Mouse (Mus musculus) stomach, postnatal 0 days (tissue): Measurements from ENCODE around the gene Cd81. TPM values are rescaled to one million over a fixed set of nuclear protein-coding genes. Genes with fewer than 3 reads are reported as not detected.

Experiments
- ATAC-seq: fragments of 200-750 bp; cut with Nextera tagmentation; 2 replicates; pipeline ENCODE4 v1.8.0; 2017; ENCODE audit not compliant: low FRiP score, low TSS enrichment
- DNase-seq: peaks from one replicate; pipeline ENCODE4 v3.0.0-alpha.2; 2016; ENCODE audit warnings: low spot score
- H3K27ac ChIP-seq: fragments of 300-500 bp; sonication (generic); replicated peaks from 2 replicates; pipeline ENCODE4 v1.5.1; 2014; ENCODE audit warnings: mild to moderate bottlenecking, control low read depth
- H3K27me3 ChIP-seq: fragments of 300-500 bp; sonication (generic); 2 replicates; pipeline ENCODE4 v1.6.1; 2014; ENCODE audit warnings: low read length; ENCODE audit not compliant: control insufficient read depth, insufficient read depth
- H3K36me3 ChIP-seq: fragments of 300-500 bp; sonication (generic); 2 replicates; pipeline ENCODE4 v1.6.1; 2014; ENCODE audit warnings: low read length, mixed read lengths; ENCODE audit not compliant: control insufficient read depth, insufficient read depth
- H3K4me1 ChIP-seq: fragments of 300-500 bp; sonication (generic); replicated peaks from 2 replicates; pipeline ENCODE4 v1.6.1; 2014; ENCODE audit warnings: antibody characterized with exemption; ENCODE audit not compliant: control insufficient read depth, insufficient read depth
- H3K4me2 ChIP-seq: fragments of 300-500 bp; sonication (generic); replicated peaks from 2 replicates; pipeline ENCODE4 v1.6.1; 2014; ENCODE audit warnings: low read depth, mild to moderate bottlenecking, control low read depth, moderate library complexity
- H3K4me3 ChIP-seq: fragments of 300-500 bp; sonication (generic); 2 replicates; pipeline ENCODE4 v1.5.1; 2014; ENCODE audit warnings: low read depth, low read length, control low read depth
- H3K9ac ChIP-seq: fragments of 300-500 bp; sonication (generic); 2 replicates; pipeline ENCODE4 v1.6.1; 2014; ENCODE audit warnings: mild to moderate bottlenecking, low read length, control low read depth, mixed read lengths
- H3K9me3 ChIP-seq: fragments of 300-500 bp; sonication (generic); 2 replicates; pipeline ENCODE4 v1.6.1; 2016; ENCODE audit warnings: low read length; ENCODE audit not compliant: control insufficient read depth
- CTCF ChIP-seq: IDR thresholded peaks from 2 replicates; pipeline ENCODE4 v1.5.1; 2016; ENCODE audit warnings: antibody characterized with exemption, low read depth, mild to moderate bottlenecking, moderate library complexity
- EP300 ChIP-seq: optimal IDR thresholded peaks from 2 replicates; pipeline ENCODE3; 2016; ENCODE audit warnings: antibody characterized with exemption
- WGBS: fragments of 180-500 bp; shearing (Covaris S2); extraction: QIAGEN DNeasy Blood & Tissue Kit; methylation state at CpG from one replicate; pipeline ENCODE4 v1.1.7; 2014; 5-methylcytosine and 5-hydroxymethylcytosine counted together
- polyA plus RNA-seq: library from polyadenylated mRNA; unstranded; fragments of >200 nt; fragmentation: Nextera tagmentation; extraction: Ambion mirVana; gene quantifications from 2 replicates; pipeline ENCODE4 v1.2.1, GENCODE M21; 2015

The Cd81 gene
- polyA plus RNA-seq, 1 experiment from 2014 or later, result 381 TPM

DNA sequence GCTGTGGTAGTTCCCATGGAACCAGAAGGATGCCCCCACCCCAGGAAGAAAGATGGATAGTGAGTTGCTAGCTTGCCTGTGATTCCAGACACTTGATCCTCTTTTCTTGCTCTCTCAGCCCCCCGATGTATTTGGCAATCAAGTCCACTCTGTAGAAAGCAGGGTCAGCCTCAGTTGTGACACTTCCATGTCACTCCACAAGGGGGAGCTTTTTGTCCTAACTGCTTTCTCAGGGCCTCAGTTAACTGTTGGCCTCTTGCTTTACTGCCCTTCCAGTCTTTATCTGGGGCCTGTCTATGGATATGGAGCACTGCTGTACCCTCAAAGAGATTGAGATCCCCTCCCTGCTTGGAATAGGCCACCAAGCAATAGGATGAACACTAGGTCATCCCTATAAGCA lies 20.5 kb downstream of the Cd81 start:
- Histone ChIP-seq H3K27ac (no peak overlapping the region), H3K4me2 (no peak overlapping the region), H3K9ac (no peak overlapping the region), H3K9me3 (no peaks in the 10 kb centered on the region), H3K36me3 (peaks cover 3% of the 10 kb centered on the region; the same call in 1 of the 2 replicates), H3K4me1 (peaks cover 6% of the 10 kb centered on the region; the same call in 1 of the 2 replicates), H3K27me3 (no peaks in the 10 kb centered on the region), H3K4me3 (no peak overlapping the region)
- ATAC-seq, result no peak
- peak; percentile 56 for DNase-seq
- 67% methylated on average over 1 of the region's 1 CpGs for WGBS
- peak; percentile 83 for TF ChIP-seq CTCF
- TF ChIP-seq EP300, result no peak

DNA sequence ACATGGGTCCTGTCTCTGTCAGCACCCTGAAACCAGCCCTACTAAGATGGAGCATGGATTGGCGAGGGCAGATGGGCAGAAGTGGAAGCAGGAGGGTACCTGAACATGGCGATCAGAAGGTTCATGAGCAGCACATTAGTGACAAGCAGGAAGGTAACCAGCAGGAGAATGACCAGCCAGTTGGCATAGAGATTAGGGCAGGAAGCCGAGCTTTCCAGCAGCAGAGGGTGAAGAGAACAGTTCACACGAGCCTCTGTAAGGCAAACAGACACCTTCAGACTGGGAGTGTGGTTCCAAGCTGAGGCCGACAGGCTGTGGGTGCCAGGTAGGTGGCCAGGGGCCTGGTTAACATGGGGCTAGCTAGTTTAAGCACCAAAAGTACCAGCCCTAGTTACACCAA lies 22.9 kb downstream of the Cd81 start:
- no peaks in the 10 kb centered on the region for H3K27me3 ChIP-seq
- no peak overlapping the region for H3K27ac ChIP-seq
- no peak overlapping the region for H3K4me2 ChIP-seq
- H3K4me1 ChIP-seq, result peaks cover under 1% of the 10 kb centered on the region; the same call in 1 of the 2 replicates
- H3K9me3 ChIP-seq, result no peaks in the 10 kb centered on the region
- DNase-seq (no peak), ATAC-seq (no peak)
- no peak overlapping the region for H3K9ac ChIP-seq
- no peaks in the 10 kb centered on the region for H3K36me3 ChIP-seq
- TF ChIP-seq EP300, result no peak
- TF ChIP-seq CTCF, result no peak
- no peak overlapping the region for H3K4me3 ChIP-seq
- 73% methylated on average over 5 of the region's 5 CpGs for WGBS

DNA sequence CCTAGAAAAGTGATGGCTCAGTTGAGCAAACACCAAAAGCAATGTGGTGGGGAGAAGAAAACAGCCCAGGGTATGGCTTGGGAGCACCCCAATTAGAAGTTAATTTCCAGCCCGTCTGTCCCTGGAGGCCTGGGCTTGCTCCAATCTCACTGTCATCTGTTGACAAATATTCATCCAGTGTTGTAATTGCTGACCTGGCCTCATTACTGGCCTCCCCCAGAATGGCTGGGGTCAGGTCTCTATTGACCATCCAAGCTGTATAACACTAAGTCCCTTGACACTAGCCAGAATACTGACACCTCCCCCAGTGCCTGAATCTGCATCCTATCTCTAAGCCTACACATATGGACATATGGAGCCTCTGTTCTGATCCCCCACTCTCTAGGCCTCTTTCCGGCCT lies 24.8 kb downstream of the Cd81 start:
- 89% methylated on average over 2 of the region's 2 CpGs for WGBS
- H3K36me3 ChIP-seq, result no peaks in the 10 kb centered on the region

DNA sequence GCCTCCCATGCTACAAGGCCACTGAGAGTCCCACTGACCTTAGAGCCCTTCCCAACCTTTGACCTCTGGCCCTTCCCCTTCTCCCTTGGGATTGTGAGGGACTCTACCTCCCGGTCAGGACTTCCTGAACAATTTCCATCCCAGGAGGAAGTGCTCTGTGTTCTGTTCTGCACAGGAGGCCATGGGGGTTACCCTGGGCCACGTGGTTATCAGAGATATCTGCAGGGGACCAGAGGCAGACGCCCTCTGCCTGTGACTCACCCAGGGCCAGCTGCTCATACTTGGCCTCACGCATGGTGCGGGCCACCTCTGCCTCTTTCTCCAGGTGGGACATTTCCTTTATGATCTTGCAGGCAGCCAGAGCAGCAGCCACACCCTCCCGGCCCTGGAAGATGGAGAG lies 29.5 kb downstream of the Cd81 start:
- 64% methylated on average over 6 of the region's 6 CpGs for WGBS
- Histone ChIP-seq H3K9me3 (no peaks in the 10 kb centered on the region), H3K27me3 (no peaks in the 10 kb centered on the region), H3K9ac (no peak overlapping the region), H3K36me3 (no peaks in the 10 kb centered on the region), H3K27ac (no peak overlapping the region), H3K4me3 (no peak overlapping the region), H3K4me1 (no peaks in the 10 kb centered on the region), H3K4me2 (no peak overlapping the region)
- no peak for TF ChIP-seq EP300
- TF ChIP-seq CTCF, result no peak
- no peak for DNase-seq
- ATAC-seq, result no peak

More for the DNA sequence above, 24.8 kb downstream of the Cd81 start:
- H3K9ac ChIP-seq, result no peak overlapping the region
- H3K4me2 ChIP-seq, result no peak overlapping the region
- ATAC-seq, result no peak
- no peaks in the 10 kb centered on the region for H3K4me1 ChIP-seq
- TF ChIP-seq CTCF (no peak), EP300 (no peak)
- H3K9me3 ChIP-seq, result no peaks in the 10 kb centered on the region
- no peak for DNase-seq
- H3K27ac ChIP-seq, result no peak overlapping the region
- no peaks in the 10 kb centered on the region for H3K27me3 ChIP-seq
- no peak overlapping the region for H3K4me3 ChIP-seq

DNA sequence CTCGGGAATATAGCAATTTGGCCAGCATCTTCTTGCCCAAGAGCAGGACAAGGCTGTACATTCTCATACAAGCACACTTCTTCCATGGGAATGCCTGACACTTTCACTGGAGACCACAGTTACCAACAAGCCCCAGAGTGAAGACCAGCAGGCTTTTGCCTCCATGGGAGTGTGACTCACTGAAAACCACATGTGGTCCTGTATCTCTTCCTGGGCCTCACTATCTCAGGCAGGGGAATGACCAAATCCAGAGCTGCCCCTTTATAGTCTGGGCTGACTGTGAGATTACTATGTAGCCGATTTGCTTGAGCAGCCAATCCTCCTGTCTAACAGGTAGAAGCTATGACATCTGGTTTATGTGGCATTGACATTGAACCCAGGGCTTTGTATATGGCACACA lies 31.2 kb downstream of the Cd81 start:
- no peaks in the 10 kb centered on the region for H3K9me3 ChIP-seq
- no peak for ATAC-seq
- no peak overlapping the region for H3K4me3 ChIP-seq
- H3K36me3 ChIP-seq, result no peaks in the 10 kb centered on the region
- no peaks in the 10 kb centered on the region for H3K27me3 ChIP-seq
- no peak overlapping the region for H3K27ac ChIP-seq
- H3K9ac ChIP-seq, result no peak overlapping the region
- no peaks in the 10 kb centered on the region for H3K4me1 ChIP-seq
- H3K4me2 ChIP-seq, result no peak overlapping the region
- TF ChIP-seq EP300 (no peak), CTCF (no peak)
- DNase-seq, result no peak
- 79% methylated on average over 2 of the region's 2 CpGs for WGBS

DNA sequence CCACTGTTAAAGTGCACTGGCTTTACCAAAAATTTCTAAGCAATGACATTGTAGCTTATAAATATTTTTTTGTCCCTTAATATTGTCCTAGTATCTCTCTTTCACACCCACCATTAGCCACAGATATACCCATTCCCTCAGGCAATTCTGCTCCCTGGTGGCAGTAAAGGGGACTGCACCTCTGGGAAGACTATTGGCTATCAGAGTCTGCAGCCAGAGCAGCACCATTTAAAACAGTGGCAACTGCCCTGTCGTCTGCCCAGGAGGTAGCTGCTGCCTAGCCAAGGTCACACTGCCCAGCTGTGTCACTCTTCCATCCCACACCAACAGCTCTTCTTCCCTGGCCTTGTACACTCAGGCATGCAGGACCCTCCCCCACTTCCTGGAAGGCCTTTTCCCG lies 33.8 kb downstream of the Cd81 start:
- H3K4me2 ChIP-seq, result peak overlapping the region; percentile 38
- no peaks in the 10 kb centered on the region for H3K9me3 ChIP-seq
- H3K27me3 ChIP-seq, result no peaks in the 10 kb centered on the region
- TF ChIP-seq EP300, result no peak
- peak; percentile 90 for TF ChIP-seq CTCF
- H3K36me3 ChIP-seq, result no peaks in the 10 kb centered on the region
- 36% methylated on average over 2 of the region's 2 CpGs for WGBS
- peak overlapping the region; percentile 48 for H3K9ac ChIP-seq
- DNase-seq (peak; percentile 66), ATAC-seq (peak; percentile 39; the same call in 1 of the 2 replicates)
- H3K27ac ChIP-seq, result peak overlapping the region; percentile 86
- no peaks in the 10 kb centered on the region for H3K4me1 ChIP-seq
- peak overlapping the region; percentile 19 for H3K4me3 ChIP-seq
